Mouse (Mus musculus) testis, adult 2 months (tissue): ENCODE data around the gene Gm11168.
"Not testable (repeated sequence)": the region's sequence is repeated elsewhere in the genome, so short reads cannot be mapped to it uniquely, and the experiment has no call there.

Experiments
- CTCF ChIP-seq: fragments of 200-500 bp; IDR thresholded peaks from 2 replicates; pipeline ENCODE4 v1.5.1; 2012; ENCODE audit warnings: low read depth, mild to moderate bottlenecking, inconsistent platforms, low read length, moderate library complexity; ENCODE audit not compliant: control insufficient read depth, insufficient read depth, insufficient replicate concordance
- POLR2A ChIP-seq: fragments of 200-500 bp; IDR thresholded peaks from 2 replicates; pipeline ENCODE4 v1.6.1; 2012; ENCODE audit warnings: low read depth, mild to moderate bottlenecking, inconsistent platforms, low read length, moderate library complexity; ENCODE audit not compliant: control insufficient read depth

DNA sequence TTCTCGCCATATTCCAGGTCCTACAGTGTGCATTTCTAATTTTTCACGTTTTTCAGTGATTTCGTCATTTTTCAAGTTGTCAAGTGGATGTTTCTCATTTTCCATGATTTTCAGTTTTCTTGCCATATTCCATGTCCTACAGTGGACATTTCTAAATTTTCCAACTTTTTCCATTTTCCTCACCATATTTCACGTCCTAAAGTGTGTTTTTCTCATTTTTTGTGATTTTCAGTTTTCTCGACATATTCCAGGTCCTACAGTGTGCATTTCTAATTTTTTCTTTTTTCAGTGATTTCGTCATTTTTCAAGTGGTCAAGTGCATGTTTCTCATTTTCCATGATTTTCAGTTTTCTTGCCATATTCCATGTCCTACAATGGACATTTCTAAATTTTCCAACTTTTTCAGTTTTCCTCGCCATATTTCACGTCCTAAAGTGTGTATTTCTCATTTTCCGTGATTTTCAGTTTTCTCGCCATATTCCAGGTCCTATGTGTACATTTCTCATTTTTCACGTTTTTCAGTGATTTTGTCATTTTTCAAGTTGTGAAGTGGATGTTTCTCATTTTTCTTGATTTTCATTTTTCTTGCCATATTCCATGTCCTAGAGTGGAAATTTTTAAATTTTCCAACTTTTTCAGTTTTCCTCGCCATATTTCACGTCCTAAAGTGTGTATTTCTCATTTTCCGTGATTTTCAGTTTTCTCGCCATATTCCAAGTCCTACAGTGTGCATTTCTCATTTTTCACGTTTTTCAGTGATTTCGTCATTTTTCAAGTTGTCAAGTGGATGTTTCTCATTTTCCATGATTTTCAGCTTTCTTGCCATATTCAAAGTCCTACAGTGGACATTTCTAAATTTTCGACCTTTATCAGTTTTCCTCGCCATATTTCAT is 16.9 kb downstream of the Gm11168 start:
- not testable (repeated sequence) for TF ChIP-seq POLR2A, CTCF
